Mouse (Mus musculus): ENCODE measurements around the gene Ftsj3. TPM values are rescaled to one million over a fixed set of nuclear protein-coding genes. Genes with fewer than 3 reads are reported as not detected.

Ftsj3 gene
- polyA plus RNA-seq (2012; ENCODE audit: low replicate concordance): 2.7 and 11.3 TPM in 2 replicates

DNA sequence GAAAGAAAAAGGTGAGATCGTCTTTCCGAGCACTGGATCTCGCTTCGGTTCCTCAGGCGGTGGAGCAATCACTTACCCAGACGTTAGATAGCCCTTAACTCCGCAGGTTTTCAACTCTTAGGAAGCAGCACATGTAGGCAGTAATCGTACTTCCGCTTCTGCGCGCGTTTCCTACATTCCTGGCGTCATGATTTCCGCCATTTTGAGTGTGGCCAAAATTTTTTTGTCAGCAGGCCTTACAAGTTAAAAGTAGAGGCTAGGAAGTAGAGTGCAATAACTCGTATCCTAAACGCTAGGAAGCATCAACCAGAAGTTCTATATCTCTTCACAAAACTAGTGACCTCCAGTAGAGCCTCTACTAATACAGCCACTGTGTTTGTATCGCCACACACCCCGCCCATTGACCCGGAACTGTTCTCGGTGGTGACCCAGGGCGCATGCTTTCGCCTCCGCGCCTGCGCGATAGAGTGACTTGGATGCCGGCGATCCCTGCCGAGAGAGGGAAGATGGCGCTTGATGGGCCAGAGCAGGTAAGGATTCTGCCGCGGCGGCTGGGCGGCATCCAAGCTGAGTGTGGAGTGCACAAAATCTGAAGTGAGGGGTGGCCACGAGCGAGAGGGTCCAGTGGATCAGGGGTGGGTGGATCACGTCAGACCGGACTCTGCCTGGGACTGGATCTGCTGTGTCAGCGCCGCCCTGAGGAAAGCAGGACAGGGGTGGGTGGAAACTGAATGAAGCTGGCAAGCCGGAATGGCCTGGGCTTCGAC is at the start of gene Ftsj3, which contains the start of gene Psmc5:
TSS of gene Ftsj3 (minus strand) at position 395 of the 767 bp plus-strand sequence.
TSS of gene Psmc5 (plus strand) at position 470 of the 767 bp plus-strand sequence.

GRCm38 (mm10) chr11:106301765-106302164 is 45.9 kb upstream of the Ftsj3 start, which contains the start of gene Gh:
TSS of gene Gh (minus strand) at chr11:106301865.

GRCm38 (mm10) chr11:106276454-106276853 is 20.6 kb upstream of the Ftsj3 start, which contains the start of gene Tcam1:
TSS of gene Tcam1 (plus strand) at chr11:106276672.

DNA sequence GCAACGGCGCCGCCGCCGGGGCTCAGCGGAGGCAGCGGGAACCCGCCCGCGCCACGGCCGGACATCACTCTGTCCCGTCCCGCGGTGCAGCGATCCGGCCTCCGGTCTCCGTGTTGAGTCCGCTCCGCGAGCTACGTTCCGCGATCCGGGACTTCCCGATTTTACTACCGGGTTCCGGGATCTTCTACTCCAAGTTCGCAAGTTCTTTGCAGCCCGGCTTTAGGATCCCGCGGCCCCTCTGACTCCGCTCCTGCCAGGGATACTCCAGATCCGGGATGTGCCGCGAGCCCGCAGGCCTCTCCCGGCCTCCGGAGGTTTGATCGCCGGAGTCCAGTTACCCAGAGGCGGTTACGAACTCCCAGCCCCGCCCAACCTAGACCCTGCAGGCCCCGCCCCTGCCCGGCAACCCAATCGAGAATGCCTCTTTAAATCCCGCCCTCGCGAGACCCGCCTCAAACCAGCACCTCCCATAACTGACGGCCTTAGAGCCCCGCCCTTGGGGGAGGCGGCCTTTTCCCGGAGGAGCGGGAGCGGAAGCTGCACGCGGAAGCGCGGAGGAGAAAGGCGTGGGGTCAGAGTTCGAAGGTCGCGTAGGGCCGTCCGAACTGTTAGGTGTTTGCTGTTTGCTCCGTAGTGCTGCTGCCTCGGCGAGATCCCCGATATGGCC is 16.9 kb upstream of the Ftsj3 start, which contains the start of gene Smarcd2:
TSS of gene Smarcd2 (minus strand) at position 329 of the 667 bp plus-strand sequence.

GRCm38 (mm10) chr11:106216730-106217490 is 39.0 kb downstream of the Ftsj3 start, which contains the start of gene Ddx42:
TSS of gene Ddx42 (plus strand) at chr11:106216926.

GRCm38 (mm10) chr11:106215927-106216729 is 39.8 kb downstream of the Ftsj3 start, which contains the start of gene Ccdc47:
TSS of gene Ccdc47 (minus strand) at chr11:106216344.

DNA sequence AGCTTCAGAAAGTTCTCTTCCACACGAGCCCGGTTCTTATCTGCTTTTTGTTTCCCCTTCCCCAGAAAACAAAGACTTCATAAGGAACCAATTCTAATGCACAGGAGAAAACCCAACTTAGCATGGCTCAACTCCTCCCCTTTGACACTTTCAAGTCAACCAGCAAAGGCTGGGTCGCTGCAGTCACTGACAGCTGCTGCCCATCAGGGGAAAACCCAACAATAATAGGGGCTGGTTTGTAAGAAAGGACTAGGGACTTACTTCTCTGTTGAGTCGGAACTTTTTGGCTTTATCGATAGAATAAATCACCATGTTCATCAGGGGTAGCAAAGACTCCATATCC is 53.8 kb downstream of the Ftsj3 start, which contains the start of gene Strada:
TSS of gene Strada (minus strand) at position 46 of the 343 bp plus-strand sequence.

Other genes with a start within 250 kb of the Ftsj3 start
- gene Kcnh6, start 248.0 kb downstream of the Ftsj3 start, polyA plus RNA-seq (2012; ENCODE audit: low replicate concordance): 0.04 TPM in 1 of 2 replicates, not detected in the other
- gene Dcaf7, start 219.2 kb downstream of the Ftsj3 start, polyA plus RNA-seq (2012; ENCODE audit: low replicate concordance): 27.4 and 36.0 TPM in 2 replicates
- gene Taco1, start 190.0 kb downstream of the Ftsj3 start, polyA plus RNA-seq (2012; ENCODE audit: low replicate concordance): 10.2 and 13.7 TPM in 2 replicates
- gene Map3k3, start 171.5 kb downstream of the Ftsj3 start, polyA plus RNA-seq (2012; ENCODE audit: low replicate concordance): 16.0 and 30.6 TPM in 2 replicates
- gene Gm10840, start 95.2 kb downstream of the Ftsj3 start, polyA plus RNA-seq (2012; ENCODE audit: low replicate concordance): not detected in 2 replicates
- gene Limd2, start 95.2 kb downstream of the Ftsj3 start, polyA plus RNA-seq (2012; ENCODE audit: low replicate concordance): 806 and 995 TPM in 2 replicates
- gene Strada, start 53.9 kb downstream of the Ftsj3 start, polyA plus RNA-seq (2012; ENCODE audit: low replicate concordance): 75.0 and 75.7 TPM in 2 replicates
- 3.1 and 4.1 TPM in 2 replicates for gene Ccdc47, start 39.7 kb downstream of the Ftsj3 start, polyA plus RNA-seq (2012; ENCODE audit: low replicate concordance)
- 19.5 and 27.8 TPM in 2 replicates for gene Ddx42, start 39.2 kb downstream of the Ftsj3 start, polyA plus RNA-seq (2012; ENCODE audit: low replicate concordance)
- gene Psmc5, start 75 bp upstream of the Ftsj3 start, polyA plus RNA-seq (2012; ENCODE audit: low replicate concordance): 8.6 and 32.2 TPM in 2 replicates
- gene Smarcd2, start 16.9 kb upstream of the Ftsj3 start, polyA plus RNA-seq (2012; ENCODE audit: low replicate concordance): 85.2 and 128 TPM in 2 replicates
- 0.03 and 0.15 TPM in 2 replicates for gene Tcam1, start 20.6 kb upstream of the Ftsj3 start, polyA plus RNA-seq (2012; ENCODE audit: low replicate concordance)
- gene Gh, start 45.8 kb upstream of the Ftsj3 start, polyA plus RNA-seq (2012; ENCODE audit: low replicate concordance): 0.91 TPM in 1 of 2 replicates, not detected in the other
- gene Cd79b, start 58.7 kb upstream of the Ftsj3 start, polyA plus RNA-seq (2012; ENCODE audit: low replicate concordance): 300 and 616 TPM in 2 replicates
- 1.7 and 4.3 TPM in 2 replicates for gene Scn4a, start 97.2 kb upstream of the Ftsj3 start, polyA plus RNA-seq (2012; ENCODE audit: low replicate concordance)
- 0.76 and 1.2 TPM in 2 replicates for gene Prr29, start 109.4 kb upstream of the Ftsj3 start, polyA plus RNA-seq (2012; ENCODE audit: low replicate concordance)
- gene Icam2, start 132.0 kb upstream of the Ftsj3 start, polyA plus RNA-seq (2012; ENCODE audit: low replicate concordance): 47.3 and 66.7 TPM in 2 replicates
- gene Ern1, start 231.8 kb upstream of the Ftsj3 start, polyA plus RNA-seq (2012; ENCODE audit: low replicate concordance): 10.3 and 27.7 TPM in 2 replicates

Data from hematopoietic multipotent progenitor cell, adult 10-12 weeks (in vitro differentiated cells).